Mouse (Mus musculus) activated CD4-positive, CD25-positive, alpha-beta regulatory T cell, adult 4 months (primary cell): ENCODE measurements at regions not wholly inside any gene's neighbourhood (a gene's known extent, or its start where the extent isn't known, plus 50 kb on each side); places are given as distances from the start of the nearest gene placed in this dataset.

Experiments
- ATAC-seq: one replicate; pipeline ENCODE4 v1.8.0; 2017

- ATAC-seq, result no peak
Measured at GRCm38 (mm10) chr13:84345791-84346511, 123.9 kb downstream of the Tmem161b start.

- ATAC-seq, result no peak
Measured at GRCm38 (mm10) chr13:84346569-84346968, 124.5 kb downstream of the Tmem161b start.

GRCm38 (mm10) chr13:84347181-84347913, 125.3 kb downstream of the Tmem161b start:
- no peak for ATAC-seq

GRCm38 (mm10) chr13:84347914-84348700, 126.0 kb downstream of the Tmem161b start:
- ATAC-seq, result peak; percentile 86

GRCm38 (mm10) chr13:84348701-84348975, 126.5 kb downstream of the Tmem161b start:
- ATAC-seq, result peak; percentile 11

- ATAC-seq, result no peak
Measured at GRCm38 (mm10) chr13:84349001-84349720, 127.1 kb downstream of the Tmem161b start.

GRCm38 (mm10) chr13:84349721-84350040, 127.6 kb downstream of the Tmem161b start:
- ATAC-seq, result no peak

- ATAC-seq, result no peak
Measured at GRCm38 (mm10) chr13:84350791-84351190, 128.7 kb downstream of the Tmem161b start.

GRCm38 (mm10) chr13:84356455-84356854, 134.4 kb downstream of the Tmem161b start:
- ATAC-seq, result no peak

GRCm38 (mm10) chr13:84360536-84360935, 138.4 kb downstream of the Tmem161b start:
- ATAC-seq, result no peak

- ATAC-seq, result no peak
Measured at GRCm38 (mm10) chr13:84364069-84364468, 142.0 kb downstream of the Tmem161b start.

GRCm38 (mm10) chr13:84365503-84365902, 143.4 kb downstream of the Tmem161b start:
- ATAC-seq, result no peak

- ATAC-seq, result no peak
Measured at GRCm38 (mm10) chr13:84366017-84366416, 143.9 kb downstream of the Tmem161b start.

GRCm38 (mm10) chr13:84366839-84367238, 144.7 kb downstream of the Tmem161b start:
- ATAC-seq, result no peak

GRCm38 (mm10) chr13:84368225-84368624, 146.1 kb downstream of the Tmem161b start:
- ATAC-seq, result no peak

GRCm38 (mm10) chr13:84374711-84375257, 152.7 kb downstream of the Tmem161b start:
- peak; percentile 45 for ATAC-seq

GRCm38 (mm10) chr13:84375941-84376340, 153.8 kb downstream of the Tmem161b start:
- ATAC-seq, result no peak

- no peak for ATAC-seq
Measured at GRCm38 (mm10) chr13:84378553-84379332, 156.6 kb downstream of the Tmem161b start.

GRCm38 (mm10) chr13:84391554-84391953, 169.5 kb downstream of the Tmem161b start:
- peak; percentile 32 for ATAC-seq

- no peak for ATAC-seq
Measured at GRCm38 (mm10) chr13:84398476-84399344, 176.6 kb downstream of the Tmem161b start.
